Mouse (Mus musculus): ENCODE results near the gene Cd3e. TPM values are rescaled to one million over a fixed set of nuclear protein-coding genes. Genes with fewer than 3 reads are reported as not detected.
"Not testable (repeated sequence)": the region's sequence is repeated elsewhere in the genome, so short reads cannot be mapped to it uniquely, and the experiment has no call there.

The Cd3e gene
- 1 to 10 TPM in 1 of 2 experiments, under 1 TPM in 1; 0.27 to 2.0 TPM for total RNA-seq (2021)
- long read RNA-seq, experiment 1: 0 reads
- long read RNA-seq, experiment 2: 0 reads

DNA sequence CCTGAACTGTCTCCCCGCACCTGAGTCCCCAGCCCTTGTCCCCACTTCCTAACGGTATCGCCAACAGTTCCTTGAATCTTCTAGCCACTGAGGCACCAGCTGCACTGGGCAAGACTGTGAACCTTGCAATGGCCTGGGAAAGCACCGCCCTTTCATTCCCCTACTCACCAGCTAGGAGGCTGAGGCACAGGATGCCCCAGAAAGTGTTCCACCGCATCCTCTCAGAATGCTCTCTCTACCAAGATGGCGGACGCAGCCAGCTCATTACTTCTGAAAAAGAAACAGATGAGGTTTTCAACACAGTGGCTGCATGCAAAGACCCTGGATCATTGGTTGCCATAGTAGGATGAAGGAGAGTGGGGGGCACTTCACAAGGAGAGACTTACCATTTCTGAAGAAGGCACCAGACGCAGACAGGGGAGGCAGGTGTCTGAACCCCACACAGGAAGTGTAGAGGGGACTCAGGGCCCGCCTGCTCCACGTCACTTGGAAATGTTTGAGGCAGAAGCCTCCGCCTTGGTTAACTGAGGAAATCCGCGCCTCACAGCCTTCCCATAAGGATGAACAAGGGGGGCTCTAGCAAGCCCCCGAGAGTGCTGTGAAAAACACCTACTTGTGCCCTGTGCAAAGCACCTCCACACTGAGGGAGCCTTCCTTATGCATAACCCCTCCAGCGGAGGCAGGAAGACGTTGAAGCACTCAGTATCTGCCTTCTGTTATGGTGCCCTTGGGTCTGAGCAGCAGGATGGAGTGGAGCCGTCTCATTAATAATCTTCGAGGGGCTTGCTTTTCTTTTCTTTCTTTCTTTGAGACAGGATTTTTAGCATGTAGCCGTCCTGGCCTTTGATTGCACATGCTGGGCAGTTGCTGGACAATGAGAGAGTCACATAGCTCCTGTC, at the start of gene Cd3e:
Cd3e (minus strand) TSS at position 448 of the 899 bp plus-strand sequence.
- no peak for DNase-seq (ENCODE audit: low spot score in 2 of 2)

DNA sequence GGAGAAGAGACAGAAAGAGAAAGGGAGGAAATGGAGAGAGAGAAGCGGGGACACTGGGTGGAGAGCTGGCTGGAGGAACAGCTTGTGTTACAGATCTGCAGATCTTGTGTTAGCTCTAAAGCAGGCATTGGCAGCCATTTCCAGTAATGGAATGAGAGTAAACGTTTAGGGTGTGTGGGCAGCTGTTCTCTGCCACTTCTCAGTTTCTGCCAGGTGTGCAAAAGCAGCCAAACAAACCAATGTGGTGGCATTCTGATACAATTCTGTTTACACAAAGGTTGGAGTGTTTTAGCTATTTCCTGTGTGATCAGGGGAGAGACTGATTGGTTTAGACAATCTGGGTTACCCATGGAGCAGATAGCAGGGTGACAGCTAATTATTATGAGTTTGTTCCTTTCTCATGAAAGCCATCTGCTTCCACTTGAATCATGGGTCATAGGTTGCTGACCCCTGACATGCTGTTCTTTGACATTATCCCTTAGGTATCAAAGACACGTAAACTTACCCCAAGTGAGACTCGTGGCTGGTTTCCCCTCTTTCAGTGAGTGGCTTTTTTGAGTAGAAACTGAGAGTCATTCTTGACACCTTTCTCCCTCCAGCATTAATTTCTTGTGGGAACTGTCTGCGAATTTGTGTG, 49.0 kb upstream of the Cd3e start:
- DNase-seq (ENCODE audit: low spot score in 2 of 2): no peak

DNA sequence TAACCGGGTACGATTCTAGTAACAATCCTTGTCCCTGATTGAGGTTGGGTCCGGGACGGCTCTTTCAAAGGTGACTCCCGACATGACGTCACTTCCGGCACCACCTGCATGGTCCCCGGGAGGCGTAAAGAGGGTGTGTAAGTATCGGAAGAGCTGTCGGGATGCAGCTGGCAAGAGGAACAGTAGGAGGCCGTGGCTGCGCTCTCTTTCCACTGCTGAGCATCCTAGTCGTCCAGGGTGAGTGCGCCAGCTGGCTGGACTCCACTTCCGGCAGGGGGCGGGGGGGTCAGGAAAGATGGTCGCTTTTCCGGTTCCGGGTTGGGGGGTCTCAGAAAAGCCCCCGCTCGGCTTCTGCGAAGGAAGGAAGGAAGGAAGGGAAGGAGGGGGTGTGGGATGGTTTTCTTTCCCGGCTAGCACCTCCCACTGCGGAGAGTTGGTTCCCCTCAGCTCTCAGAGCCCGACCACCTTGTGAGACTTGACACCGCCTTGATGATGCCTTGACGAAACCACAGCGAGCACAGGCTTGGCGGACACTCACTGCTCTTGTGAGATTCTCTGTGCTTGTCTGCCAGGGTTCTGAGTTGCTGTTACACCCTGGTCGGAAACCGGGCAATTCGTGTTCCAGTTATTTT, 45.8 kb upstream of the Cd3e start, which contains the start of gene Mpzl3:
Mpzl3 (plus strand) TSS at position 105 of the 632 bp plus-strand sequence.
- DNase-seq (ENCODE audit: low spot score in 2 of 2): peak; percentile 72 to 79

DNA sequence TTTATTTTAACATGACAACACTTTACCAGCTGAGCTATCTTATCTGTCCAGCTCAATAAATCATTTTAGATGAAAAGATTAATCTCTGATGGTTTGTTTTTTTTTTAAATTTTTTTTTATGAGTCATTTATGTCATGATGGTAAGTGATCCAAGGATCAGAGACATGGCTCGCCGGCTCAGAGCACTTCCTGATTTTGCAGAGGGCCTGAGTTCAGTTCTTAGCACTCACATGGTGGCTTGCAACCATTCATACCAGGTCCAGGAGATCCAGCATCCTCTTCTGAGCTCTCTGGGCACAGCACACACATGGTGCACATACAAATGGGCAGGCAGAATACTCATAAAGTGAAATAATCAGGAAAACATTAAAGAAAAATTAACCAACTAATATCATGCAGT, 40.9 kb upstream of the Cd3e start:
- DNase-seq (ENCODE audit: low spot score in 2 of 2): no peak

DNA sequence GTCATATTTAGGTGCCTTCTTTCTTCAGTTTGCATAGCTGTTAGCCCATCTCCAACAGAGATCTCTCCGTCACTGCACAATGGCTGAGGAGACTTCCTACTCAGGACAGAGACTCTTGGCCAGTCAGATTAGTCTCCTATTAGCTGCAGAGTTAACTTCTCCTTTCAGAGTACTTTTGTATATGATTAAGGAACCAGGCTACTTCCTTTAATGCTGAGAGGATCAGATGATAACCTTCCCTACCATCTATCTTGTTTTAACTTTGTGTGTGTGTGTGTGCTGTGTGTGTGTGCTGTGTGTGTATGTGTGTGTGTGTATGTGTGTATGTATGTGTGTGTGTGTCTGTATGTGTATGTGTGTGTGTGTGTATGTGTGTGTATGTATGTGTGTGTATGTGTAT, 40.3 kb upstream of the Cd3e start:
- DNase-seq (ENCODE audit: low spot score in 2 of 2): no peak

DNA sequence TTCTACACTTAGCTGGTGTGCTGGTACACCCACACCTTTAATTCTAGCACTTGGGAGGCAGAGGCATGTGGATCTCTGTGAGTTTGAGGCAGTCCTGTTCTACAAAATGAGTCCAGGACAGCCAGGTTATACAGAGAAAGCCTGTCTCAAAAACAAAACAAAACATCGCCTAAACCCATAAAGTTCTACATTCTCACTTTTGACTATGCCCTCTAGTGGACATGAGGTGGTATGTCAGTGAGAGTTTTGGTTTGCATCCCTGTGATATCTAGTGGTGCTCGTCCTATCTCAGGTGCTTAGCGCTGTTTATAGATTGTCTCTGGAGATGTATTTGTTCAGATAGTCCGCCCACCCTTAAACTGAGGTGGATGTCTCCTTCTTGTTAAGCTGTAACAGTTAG, 39.1 kb upstream of the Cd3e start:
- DNase-seq (ENCODE audit: low spot score in 2 of 2): no peak

DNA sequence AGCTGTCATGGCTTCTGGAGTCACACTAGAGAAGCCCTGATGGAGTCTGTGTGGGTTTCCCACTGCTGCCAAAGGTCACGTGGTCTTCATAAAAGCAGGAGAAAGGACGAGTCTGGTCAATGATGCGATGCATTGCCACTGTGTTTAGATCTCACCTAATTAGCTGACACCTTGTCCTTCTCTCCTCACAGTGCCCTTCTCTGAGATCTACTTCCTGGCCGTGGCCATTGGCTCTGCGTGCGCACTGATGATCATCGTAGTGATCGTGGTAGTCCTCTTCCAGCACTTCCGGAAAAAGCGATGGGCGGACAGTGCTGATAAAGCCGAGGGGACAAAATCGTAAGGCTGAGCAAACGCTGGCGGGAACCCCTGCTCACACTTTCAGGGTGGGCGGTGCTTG, 37.5 kb upstream of the Cd3e start:
- no peak for DNase-seq (ENCODE audit: low spot score in 2 of 2)

DNA sequence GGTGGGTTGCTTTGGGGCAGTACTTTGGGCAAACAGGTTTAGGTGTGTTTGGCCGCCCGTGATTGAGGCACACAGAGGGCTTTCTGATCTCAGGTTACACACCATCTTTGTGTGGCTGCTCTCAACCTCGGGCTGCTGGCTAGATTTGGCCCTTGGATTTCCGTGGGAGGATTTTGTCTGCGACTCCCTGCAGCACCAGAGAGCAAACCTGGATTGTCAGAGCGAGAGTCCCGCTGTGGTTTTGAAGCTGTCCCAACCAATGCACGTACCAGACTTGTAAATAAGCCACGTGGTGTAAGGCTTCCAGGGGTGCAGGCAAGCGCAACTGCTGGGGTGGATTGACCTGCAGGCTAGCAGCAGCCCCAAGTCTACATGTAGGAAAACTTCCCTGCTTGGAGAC, 33.5 kb upstream of the Cd3e start:
- no peak for DNase-seq (ENCODE audit: low spot score in 2 of 2)

DNA sequence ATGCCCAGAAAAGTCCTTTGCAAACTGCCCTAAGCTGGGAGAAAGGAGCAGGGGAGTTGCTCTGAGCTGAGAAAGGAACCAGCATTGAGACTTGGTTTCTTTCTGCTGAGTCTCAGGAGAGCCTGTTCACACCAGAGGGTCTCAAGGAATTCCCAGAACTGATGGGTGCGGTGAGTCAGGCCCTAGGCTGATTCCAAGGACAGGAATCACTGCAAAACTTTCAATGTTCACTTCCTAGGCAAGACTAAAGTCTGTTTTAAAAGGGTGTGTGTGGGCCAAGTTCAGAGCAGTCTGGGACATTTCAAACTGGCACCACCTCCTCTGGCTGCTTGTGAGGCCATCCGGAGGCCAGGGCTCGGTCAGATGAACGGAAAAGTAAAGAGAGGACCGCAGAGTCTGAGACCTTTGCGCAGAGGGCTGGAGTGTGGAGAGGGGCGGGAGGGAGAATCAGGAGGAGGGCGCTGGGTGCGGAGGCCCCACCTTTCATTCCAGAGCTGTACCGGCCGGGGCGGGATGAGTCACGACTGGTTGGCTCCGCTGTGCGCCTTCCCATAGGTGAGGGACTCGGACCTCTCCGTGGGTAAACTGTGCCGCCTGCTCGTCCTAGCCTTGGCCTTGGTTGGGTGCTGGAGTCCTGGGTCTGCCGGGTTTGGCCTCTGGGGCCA, 32.8 kb upstream of the Cd3e start:
- peak; percentile 36 to 37 for DNase-seq (ENCODE audit: low spot score in 2 of 2)

DNA sequence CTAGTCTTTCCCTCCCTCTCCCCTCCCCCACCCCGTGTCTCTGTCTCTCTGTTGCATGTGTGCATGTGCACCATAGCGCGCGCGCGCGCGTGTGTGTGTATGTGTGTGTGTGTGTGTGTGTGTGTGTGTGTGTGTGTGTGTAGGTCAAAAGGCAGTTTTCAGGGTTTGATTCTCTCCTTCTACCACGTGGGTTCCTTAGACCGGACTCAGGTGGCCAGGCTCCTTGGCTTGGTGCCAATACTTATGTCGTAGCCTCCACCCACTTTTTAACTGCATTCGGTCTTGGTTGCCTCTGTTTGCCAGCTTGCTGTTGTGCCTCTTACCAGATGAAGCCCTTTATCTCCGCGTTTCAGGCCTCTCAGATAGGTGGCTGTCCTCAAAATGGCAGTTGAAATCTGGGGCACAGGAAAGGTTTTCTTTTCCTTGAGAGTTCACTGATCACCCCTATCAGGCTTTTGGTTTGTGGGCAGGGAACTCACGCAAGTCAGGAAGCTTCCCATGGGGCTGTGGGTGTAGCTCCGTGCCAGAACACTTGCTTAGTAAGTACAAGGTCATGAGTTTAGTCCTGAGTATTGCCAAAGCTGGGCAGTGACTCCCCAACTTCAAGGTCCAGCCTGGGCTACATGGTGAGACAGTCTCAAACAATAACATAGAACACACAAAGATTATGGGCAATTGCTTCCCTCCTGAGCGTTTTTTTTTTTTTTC, 31.9 kb upstream of the Cd3e start:
- DNase-seq (ENCODE audit: low spot score in 2 of 2): no peak

DNA sequence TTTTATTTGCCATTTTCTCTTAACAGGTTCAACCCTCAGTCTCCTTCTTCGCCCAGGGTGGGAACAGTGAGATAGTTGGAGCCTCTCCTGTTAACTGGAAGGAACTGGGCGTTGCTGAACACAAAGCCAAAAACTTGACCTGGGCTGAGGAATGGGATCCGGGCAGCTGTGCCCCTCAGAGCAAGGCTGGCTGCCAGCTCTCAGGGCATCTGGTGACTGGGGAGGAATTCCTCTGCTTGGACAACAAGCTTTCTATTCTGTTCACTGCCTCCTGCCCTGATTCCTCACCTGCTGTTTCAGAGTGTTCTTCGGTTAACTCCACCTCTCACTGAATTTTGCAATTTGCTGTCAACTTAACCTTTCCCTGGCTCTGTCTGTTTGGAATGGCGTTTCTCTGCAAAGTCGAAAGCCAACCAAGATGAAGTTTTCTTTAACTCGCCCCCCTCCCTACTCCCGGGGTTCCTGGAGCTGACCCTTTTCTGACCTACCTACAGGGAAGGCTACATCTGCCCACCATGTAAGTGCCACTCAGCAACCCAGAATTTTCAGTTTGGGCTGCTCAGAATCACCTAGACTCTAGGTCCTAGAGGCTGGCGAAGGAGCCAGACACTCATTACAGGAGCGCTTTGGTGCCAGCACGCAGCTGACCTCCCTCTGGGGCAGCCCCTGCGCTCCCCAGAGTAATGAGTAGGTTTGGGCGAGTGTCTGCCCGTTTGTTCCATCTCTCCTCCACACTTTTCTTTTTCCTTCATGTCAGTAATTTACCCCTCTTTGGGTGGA, 30.8 kb upstream of the Cd3e start:
- no peak for DNase-seq (ENCODE audit: low spot score in 2 of 2)

DNA sequence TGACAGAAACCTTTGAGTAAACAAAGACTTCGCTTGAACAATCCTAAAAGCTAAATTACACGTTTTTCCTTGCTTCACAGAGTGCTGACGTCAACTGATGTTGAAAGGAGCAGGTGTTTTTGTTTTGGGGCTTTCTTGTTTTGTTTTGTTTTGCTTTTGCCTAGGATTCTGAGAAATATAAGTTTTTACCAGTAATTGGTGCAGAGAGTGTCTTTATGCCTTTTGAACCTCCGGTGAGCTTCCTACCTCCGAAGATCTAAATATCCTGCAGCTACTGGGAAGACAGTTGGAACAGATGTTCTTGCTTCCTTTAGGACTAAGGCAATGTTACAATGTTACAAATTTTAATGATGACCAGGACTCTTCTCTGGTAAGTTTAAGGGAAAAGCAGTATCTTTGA, 30.1 kb upstream of the Cd3e start, which contains the start of gene Mpzl2:
Mpzl2 (plus strand) TSS at position 301 of the 400 bp plus-strand sequence.
- DNase-seq (ENCODE audit: low spot score in 2 of 2): no peak

DNA sequence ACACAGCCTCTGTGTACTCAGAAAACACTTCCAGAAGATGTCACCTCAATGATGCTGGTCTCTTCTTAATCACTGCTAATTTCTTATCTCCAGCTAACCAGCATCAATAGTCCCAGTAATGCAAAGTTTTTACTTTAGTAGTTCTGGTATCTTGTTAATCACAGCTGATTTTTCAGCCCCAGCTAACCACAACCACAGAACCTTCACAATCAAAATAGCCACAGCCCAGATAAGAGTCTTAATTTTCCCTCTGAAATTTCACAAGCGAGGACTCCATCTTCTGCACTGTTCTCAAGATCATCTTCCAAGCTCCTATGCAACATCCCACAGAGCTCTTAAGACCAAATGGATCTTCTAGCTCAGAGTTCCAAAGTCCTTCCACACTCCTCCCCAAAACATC, 28.4 kb upstream of the Cd3e start:
- not testable (repeated sequence) for DNase-seq (ENCODE audit: low spot score in 2 of 2)

DNA sequence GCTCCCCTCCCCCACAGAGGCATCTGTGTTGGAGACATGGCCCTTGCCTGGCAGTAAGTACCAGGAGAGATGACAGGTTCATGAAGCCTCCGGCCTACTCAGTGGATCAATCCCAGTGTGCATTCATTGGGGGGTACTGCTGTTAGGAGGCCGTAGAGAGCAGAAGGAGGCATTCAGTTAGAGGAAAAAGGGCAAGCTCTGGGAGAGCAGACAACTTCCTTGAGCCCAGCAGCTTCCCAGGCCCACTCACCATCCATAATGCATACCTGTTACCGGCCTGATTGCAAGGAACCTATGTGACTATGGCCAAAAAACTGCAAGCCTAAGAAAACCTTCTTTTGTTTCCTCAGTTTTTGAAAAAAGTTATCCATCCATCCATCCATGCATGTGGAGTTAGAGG, 25.1 kb upstream of the Cd3e start:
- no peak for DNase-seq (ENCODE audit: low spot score in 2 of 2)

DNA sequence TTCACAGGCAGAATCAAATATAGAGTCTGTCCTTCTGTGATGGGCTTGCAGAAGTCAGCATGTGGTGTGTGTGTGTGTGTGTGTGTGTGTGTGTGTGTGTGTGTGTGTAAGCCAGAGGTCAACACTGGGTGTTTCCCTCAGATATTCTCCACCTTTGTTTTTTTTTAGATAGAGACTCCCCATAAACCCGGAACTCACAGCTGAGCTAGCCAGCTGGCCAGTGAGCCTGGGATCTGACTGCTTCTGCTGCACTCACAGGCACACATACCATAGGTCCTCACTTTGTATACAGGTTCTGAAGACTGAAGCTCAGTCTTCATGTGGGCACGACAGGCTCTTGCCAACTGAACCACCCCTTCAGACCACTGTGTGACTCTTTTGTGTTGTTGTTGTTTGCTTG, 22.8 kb upstream of the Cd3e start:
- no peak for DNase-seq (ENCODE audit: low spot score in 2 of 2)

DNA sequence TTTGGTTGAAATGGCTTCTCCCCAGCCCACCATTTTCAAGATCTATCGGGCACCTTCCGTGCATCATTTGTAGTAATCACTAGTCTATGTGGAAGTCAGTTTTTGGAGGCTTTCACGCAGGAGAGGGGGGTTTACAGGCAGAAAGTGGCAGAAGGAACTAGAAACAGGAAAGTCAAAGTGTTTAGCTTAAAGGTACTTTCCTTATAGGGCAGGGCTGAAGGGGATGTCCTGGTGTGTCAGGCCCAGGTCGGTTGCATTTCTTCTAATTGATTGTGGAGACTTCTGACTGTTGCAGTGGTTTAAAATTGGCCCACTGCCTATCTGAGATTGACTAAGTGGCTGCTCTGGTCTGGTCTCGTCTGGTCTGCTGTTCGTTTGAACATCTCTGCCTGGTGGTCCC, 20.9 kb upstream of the Cd3e start:
- no peak for DNase-seq (ENCODE audit: low spot score in 2 of 2)

DNA sequence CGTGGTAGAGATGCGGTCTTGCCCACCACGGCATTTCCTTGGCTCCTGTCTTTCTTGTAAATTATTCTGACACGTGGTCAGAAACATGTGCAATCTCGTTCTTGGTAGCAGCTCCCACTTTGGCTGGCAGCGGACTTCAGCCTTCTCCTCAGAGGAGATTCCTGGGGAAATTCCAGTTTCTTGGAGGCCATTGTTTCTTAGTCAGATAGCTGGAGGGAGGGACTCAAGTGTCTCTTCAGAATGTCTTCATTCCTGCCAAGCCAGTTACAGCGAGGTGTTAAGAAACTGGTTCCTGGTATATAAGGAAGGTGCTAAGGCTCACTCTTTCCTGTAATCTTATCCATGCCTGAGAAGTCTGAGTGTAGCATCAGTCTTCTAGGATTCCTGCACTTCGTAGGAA, 17.9 kb upstream of the Cd3e start:
- no peak for DNase-seq (ENCODE audit: low spot score in 2 of 2)

DNA sequence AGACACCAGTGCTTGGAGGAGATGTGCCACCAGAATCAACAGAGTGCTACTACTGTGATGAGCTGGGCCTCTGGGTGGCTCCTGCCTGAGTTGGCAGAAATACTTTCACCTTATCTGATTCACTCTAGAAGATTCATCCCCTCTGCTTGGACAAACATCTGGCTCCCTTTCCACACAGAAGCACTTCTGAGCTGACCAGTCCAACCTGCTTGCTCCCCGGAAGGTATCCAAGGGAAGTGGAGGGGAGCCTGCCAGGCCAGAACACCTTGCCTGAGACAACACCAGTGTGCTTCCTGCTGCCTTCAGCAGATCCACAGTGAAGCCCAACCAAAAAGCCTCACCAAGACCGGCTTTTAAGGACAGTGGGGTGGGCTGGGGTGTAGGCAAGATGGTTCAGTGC, 14.8 kb upstream of the Cd3e start:
- no peak for DNase-seq (ENCODE audit: low spot score in 2 of 2)

DNA sequence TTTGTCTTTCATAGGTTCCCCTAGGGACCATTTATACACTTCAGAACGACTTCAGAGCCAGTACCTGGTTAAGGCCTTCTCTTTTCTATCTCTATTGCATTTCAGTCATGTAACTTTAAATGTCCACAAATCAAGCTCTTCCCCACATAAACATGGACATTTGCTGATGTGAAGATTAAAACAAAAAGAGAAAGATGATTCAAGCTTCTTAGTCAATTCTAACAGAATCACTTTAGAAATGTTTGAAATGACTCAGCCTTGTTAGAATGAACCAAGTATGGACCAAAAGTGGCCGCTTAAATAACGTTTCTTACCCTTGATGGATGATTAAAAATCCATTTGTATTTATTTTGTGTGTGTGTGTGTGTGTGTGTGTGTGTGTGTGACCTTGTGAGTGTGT, 14.2 kb upstream of the Cd3e start:
- DNase-seq (ENCODE audit: low spot score in 2 of 2): no peak

DNA sequence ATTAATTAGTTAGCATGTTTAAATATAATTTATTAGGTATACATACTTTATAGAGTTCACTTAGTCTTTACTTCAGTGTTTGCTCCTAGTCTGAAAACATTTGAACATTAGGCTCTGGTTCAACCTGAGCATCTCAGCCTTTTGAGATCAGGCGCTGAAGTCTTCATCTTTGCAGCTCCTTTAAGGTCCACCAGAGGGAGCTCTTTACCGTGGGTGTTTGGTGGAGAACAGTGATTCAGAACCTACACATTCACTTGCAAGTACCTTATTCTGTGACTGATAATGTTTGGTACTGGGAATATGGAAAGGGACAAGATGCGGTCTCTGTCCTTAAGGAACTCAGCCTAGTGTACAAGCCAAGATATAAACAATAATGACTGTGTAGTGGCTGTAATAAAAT, 13.4 kb upstream of the Cd3e start:
- peak; percentile 41 to 61 for DNase-seq (ENCODE audit: low spot score in 2 of 2)
